Mouse (Mus musculus): ENCODE results near the gene Apex1. TPM values are rescaled to one million over a fixed set of nuclear protein-coding genes. Genes with fewer than 3 reads are reported as not detected.

Gene Apex1
- polyA plus RNA-seq (2012; ENCODE audit: insufficient read depth, insufficient read length, low replicate concordance, missing spikeins) = not detected in 2 replicates

DNA sequence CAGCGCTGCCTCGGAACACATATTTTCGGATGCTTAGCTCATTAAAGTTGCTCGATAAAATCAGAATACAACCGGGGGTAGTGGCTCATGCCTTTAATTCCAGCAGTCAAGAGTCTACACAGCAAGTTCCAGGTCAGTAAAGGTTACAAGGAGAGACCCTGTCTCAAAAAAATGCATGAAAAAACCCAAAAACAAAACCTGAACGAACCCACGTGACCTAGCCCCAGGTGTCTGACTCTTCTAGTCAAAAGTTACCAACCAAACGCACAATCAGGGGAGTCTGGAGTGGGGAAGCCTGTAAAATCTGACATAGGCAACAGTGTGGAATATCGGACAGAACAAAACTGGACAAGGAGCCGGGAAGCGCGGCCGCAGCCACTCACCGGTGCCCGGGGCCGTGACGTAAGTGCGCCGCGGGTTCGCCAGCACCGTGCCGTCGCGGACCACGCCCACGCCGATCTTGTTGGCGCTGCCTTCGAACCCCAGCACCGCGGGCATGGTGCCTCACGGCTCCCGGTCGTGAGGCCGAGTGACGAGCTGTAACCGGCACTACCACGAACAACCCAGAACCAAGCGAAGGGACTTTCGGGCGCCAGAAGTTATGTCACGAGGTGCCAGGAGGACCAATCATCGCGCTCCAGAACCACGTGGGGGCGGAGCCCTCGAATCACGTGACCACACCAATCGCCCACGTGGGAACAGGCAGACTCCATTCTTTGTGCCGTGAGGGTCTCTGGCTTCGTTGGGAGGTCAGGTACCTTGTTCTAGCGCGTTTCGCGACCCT is at the start of gene Apex1, which contains the start of gene Osgep:
Gene Apex1 (plus strand): TSS at position 688 of the 784 bp plus-strand sequence.
Gene Osgep (minus strand): TSS at position 613 of the 784 bp plus-strand sequence.
- TF ChIP-seq CTCF (IDR thresholded peaks at IDR 0.05; ENCODE audit: insufficient read depth, low read depth, low read length) = no peak
- TF ChIP-seq POLR2A (IDR thresholded peaks at IDR 0.05; ENCODE audit: insufficient read depth, low read depth, low read length) = peak; percentile 73
- under 1% methylated on average over 57 of the region's 57 CpGs for WGBS
- peaks cover 2% of the 10 kb centered on the region; the same call in 1 of the 2 replicates for H3K4me1 ChIP-seq (ENCODE audit: control insufficient read depth, insufficient read depth, low read length)
- H3K4me3 ChIP-seq (ENCODE audit: insufficient read depth, low read depth, low read length) = peak within 1 kb of the TSS; percentile 93
- H3K27ac ChIP-seq (ENCODE audit: insufficient read depth, low read depth, low read length) = peak within 1 kb of the TSS; percentile 88

DNA sequence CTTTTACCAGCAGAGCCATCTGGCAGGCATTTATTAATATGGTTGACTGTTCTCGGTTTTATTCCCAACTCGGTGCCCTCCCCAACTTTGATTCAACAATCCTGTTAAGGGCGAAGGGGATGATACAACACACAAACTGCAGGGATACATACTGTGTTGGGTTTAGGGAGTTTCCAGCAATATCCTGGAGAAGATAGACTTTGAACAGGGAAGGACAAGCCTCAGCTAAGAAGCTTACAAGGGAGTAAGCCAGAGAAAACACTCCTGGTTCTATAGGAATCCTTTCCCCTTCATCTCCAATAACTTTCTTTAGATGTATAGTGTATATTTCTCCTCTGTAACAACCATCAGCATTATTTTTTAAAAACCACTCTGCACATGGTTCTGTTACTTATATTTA is 49.6 kb upstream of the Apex1 start:
- Histone ChIP-seq H3K4me3 (ENCODE audit: insufficient read depth, low read depth, low read length) (no peak overlapping the region), H3K4me1 (ENCODE audit: control insufficient read depth, insufficient read depth, low read length) (peaks cover 4% of the 10 kb centered on the region; the same call in 1 of the 2 replicates), H3K27ac (ENCODE audit: insufficient read depth, low read depth, low read length) (no peak overlapping the region)
- 89% methylated on average over 3 of the region's 3 CpGs for WGBS
- TF ChIP-seq CTCF (IDR thresholded peaks at IDR 0.05; ENCODE audit: insufficient read depth, low read depth, low read length) (no peak), POLR2A (IDR thresholded peaks at IDR 0.05; ENCODE audit: insufficient read depth, low read depth, low read length) (no peak)

DNA sequence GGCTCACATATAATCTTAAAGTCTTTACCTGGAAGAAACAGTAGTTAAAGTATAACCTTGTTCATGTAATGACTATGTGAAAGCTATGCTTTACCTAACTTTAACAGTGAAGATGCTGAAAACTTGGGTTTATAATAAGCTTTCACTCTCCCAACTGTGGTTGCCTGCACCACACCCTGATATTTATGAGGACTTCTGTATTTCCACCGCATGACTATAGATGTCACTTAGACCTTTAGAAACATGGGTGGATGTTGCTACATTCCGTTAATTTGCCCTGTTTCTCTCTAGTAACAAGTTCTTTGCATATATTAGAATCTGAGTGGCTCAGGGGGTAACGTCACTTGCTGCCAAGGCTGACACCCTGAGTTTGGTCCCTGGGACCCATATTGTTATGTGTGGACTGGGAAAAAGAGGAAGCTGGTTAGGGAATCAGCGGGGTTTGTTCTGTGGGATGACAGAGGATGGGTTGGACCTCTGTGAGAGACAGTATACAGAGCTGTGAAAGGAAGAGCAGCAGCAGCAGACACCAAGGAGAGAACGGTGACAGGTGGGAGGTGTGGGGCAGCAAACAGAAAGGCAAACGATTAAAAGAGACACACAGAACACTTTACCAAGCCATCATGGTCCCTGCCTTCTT is 49.1 kb upstream of the Apex1 start:
- Histone ChIP-seq H3K4me1 (ENCODE audit: control insufficient read depth, insufficient read depth, low read length) (peaks cover 2% of the 10 kb centered on the region; the same call in 1 of the 2 replicates), H3K27ac (ENCODE audit: insufficient read depth, low read depth, low read length) (no peak overlapping the region), H3K4me3 (ENCODE audit: insufficient read depth, low read depth, low read length) (no peak overlapping the region)
- no peak for TF ChIP-seq CTCF (IDR thresholded peaks at IDR 0.05; ENCODE audit: insufficient read depth, low read depth, low read length)
- TF ChIP-seq POLR2A (IDR thresholded peaks at IDR 0.05; ENCODE audit: insufficient read depth, low read depth, low read length) = no peak
- WGBS = 76% methylated on average over 6 of the region's 6 CpGs

DNA sequence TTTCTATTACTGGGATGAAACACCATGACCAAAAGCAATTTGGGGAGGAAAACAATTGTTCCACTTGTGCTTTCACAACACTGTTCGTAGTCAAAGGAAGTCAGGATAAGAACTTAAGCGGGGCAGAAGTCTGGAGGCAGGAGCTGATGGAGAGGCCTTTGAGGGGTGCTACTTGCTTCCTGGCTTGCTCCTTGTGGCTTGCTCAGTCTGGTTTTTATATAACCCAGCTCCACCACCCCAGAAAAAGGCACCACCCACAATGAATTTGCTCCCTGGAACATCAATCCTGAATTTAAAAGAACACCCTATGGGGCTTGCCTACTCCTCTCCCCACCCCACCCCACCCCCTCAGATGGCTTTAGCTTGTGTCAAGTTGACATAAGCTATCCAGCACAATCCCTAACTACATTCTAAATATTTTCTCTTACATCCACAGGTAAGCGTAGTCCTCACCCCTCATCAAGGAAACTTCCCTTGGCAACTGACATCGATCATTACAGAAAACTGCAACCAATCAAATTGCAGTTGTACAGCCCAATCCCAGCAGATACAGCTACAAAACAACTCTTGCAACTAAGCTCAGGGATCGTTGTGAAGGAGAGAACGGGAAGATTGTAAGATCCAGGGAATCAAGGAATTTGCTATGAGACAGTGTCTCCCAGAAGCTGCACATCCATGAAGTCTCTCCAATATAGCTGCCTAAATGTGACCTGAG is 48.4 kb upstream of the Apex1 start:
- no peaks in the 10 kb centered on the region for H3K4me1 ChIP-seq (ENCODE audit: control insufficient read depth, insufficient read depth, low read length)
- WGBS = 83% methylated on average over 6 of the region's 6 CpGs
- H3K27ac ChIP-seq (ENCODE audit: insufficient read depth, low read depth, low read length) = no peak overlapping the region
- H3K4me3 ChIP-seq (ENCODE audit: insufficient read depth, low read depth, low read length) = no peak overlapping the region
- no peak for TF ChIP-seq POLR2A (IDR thresholded peaks at IDR 0.05; ENCODE audit: insufficient read depth, low read depth, low read length)
- no peak for TF ChIP-seq CTCF (IDR thresholded peaks at IDR 0.05; ENCODE audit: insufficient read depth, low read depth, low read length)

DNA sequence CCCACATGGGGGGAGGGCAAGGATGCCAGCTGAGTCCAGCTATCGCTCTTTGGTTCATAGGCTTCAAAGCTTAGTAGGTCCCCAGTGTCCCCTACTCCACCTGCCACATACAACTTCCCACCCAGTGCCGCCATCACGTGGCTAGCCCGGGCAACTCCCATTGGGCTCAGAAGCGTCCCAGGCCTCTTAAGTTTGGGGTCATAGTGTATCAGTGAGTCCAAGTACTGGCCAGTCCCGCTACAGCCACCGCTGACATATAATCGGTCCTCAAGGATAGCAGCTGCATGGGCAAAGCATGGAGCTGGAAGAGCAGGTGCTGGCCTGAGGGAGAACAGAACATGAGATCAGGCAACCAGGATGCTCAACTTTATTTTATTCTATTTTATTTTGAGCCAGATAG is 33.1 kb upstream of the Apex1 start:
- H3K4me1 ChIP-seq (ENCODE audit: control insufficient read depth, insufficient read depth, low read length) = peaks cover 5% of the 10 kb centered on the region
- H3K27ac ChIP-seq (ENCODE audit: insufficient read depth, low read depth, low read length) = no peak overlapping the region
- no peak for TF ChIP-seq POLR2A (IDR thresholded peaks at IDR 0.05; ENCODE audit: insufficient read depth, low read depth, low read length)
- no peak for TF ChIP-seq CTCF (IDR thresholded peaks at IDR 0.05; ENCODE audit: insufficient read depth, low read depth, low read length)
- H3K4me3 ChIP-seq (ENCODE audit: insufficient read depth, low read depth, low read length) = no peak overlapping the region
- 96% methylated on average over 8 of the region's 8 CpGs for WGBS

DNA sequence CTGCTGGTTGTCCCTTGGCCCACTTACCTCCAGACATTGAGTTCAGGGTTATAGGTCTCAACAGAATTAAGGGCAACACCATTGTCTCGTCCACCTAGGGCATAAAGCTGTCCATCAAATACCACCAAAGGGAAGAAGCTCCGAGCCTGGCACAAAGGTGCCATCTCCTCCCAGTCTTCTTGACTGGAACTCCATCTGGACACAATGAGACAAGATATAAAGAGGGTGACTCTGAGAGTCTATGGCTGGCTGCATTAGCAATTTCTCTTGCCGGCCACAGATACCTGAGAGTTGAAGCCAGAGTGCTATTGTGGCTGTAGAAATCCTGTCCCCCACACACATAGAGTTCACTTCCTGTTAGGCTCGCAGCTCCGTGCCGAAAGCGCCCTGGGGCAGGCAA is 32.7 kb upstream of the Apex1 start:
- WGBS = 92% methylated on average over 7 of the region's 7 CpGs
- Histone ChIP-seq H3K27ac (ENCODE audit: insufficient read depth, low read depth, low read length) (no peak overlapping the region), H3K4me3 (ENCODE audit: insufficient read depth, low read depth, low read length) (no peak overlapping the region), H3K4me1 (ENCODE audit: control insufficient read depth, insufficient read depth, low read length) (peaks cover 10% of the 10 kb centered on the region)
- TF ChIP-seq CTCF (IDR thresholded peaks at IDR 0.05; ENCODE audit: insufficient read depth, low read depth, low read length) (no peak), POLR2A (IDR thresholded peaks at IDR 0.05; ENCODE audit: insufficient read depth, low read depth, low read length) (no peak)

DNA sequence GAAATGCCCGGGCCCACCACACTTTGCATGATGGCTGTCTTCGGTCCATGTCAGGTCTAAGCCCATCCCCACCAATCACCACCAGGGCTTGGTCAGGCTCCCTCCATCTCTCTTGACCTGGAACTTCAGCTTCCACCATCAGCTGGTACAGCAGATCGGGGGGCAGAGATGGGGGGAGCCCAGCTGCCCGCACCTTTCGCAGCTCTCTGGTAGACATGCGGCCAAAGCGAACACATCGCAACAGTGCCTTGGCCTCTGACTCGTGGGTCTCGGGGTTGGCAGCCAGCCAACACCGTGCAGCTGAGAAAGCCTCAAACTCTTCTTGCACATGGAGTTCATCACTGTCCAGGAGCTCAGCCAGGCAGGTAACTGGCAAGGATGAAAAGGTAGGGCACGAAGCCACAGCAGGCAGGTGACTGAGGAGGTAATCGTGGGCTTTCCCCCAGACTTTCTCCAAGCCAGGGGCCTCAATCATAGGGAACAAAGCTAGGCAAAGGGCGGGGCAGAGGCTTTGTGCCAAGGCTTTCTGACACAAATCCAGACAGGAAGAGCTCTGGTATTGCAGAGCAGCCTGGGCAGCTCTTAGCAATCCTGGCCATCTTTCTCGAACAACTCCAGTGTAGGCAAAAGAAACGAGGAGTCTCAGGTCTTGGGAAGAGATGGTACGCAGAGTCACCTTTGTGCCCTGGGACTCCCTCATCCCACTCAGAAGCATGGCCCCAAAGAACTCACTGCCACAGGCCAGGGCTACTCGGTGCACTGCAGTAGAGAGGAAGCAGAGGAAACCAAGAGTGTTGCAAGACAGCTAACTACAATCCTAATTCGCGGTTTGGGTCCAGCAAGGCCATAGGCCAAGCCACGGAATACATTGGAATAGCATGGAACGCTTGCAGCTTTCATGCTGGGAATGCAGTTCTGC is 32.0 kb upstream of the Apex1 start:
- TF ChIP-seq CTCF (IDR thresholded peaks at IDR 0.05; ENCODE audit: insufficient read depth, low read depth, low read length) = no peak
- TF ChIP-seq POLR2A (IDR thresholded peaks at IDR 0.05; ENCODE audit: insufficient read depth, low read depth, low read length) = no peak
- Histone ChIP-seq H3K27ac (ENCODE audit: insufficient read depth, low read depth, low read length) (no peak overlapping the region), H3K4me3 (ENCODE audit: insufficient read depth, low read depth, low read length) (no peak overlapping the region), H3K4me1 (ENCODE audit: control insufficient read depth, insufficient read depth, low read length) (peaks cover 14% of the 10 kb centered on the region)
- WGBS = 68% methylated on average over 22 of the region's 22 CpGs

DNA sequence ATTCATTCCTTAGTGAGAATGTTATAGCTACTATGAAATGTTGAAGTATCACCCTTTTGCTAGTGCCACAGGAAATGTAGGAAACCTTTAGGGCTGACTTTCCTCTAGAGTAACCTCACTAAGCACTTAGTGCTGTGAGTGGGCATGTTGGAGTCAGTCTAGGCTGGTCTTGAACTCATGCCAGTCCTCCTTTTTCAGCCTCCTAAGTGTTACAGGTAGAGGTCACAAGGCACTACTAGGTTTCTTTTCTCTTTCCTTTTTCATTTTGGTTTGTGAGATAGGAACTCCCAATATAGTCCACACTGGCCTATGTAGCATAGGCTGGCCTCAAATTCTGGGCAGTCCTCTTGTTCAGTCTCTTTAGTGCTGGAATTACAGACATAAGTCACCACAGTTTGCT is 29.4 kb upstream of the Apex1 start:
- TF ChIP-seq CTCF (IDR thresholded peaks at IDR 0.05; ENCODE audit: insufficient read depth, low read depth, low read length) (no peak), POLR2A (IDR thresholded peaks at IDR 0.05; ENCODE audit: insufficient read depth, low read depth, low read length) (no peak)
- H3K4me1 ChIP-seq (ENCODE audit: control insufficient read depth, insufficient read depth, low read length) = peaks cover 14% of the 10 kb centered on the region
- no peak overlapping the region for H3K4me3 ChIP-seq (ENCODE audit: insufficient read depth, low read depth, low read length)
- H3K27ac ChIP-seq (ENCODE audit: insufficient read depth, low read depth, low read length) = no peak overlapping the region

All from olfactory bulb, adult 2 months (tissue).